Mouse (Mus musculus) right cerebral cortex, postnatal 10 days (tissue): ENCODE results near the gene Cel.

Experiments
- DNase-seq, 2 experiments: peaks; one replicate each; pipeline ENCODE4 v3.0.0; 2021; ENCODE audit warnings: low spot score in 2 of 2

Gene Cel

GRCm38 (mm10) chr2:28563303-28563702 is at the start of gene Cel:
Cel (minus strand) TSS chr2:28563403.
- no peak for DNase-seq

- no peak for DNase-seq
Observed at GRCm38 (mm10) chr2:28612436-28613063, 49.3 kb upstream of the Cel start.

- DNase-seq, result no peak
Observed at GRCm38 (mm10) chr2:28611407-28611787, 48.2 kb upstream of the Cel start.

DNA sequence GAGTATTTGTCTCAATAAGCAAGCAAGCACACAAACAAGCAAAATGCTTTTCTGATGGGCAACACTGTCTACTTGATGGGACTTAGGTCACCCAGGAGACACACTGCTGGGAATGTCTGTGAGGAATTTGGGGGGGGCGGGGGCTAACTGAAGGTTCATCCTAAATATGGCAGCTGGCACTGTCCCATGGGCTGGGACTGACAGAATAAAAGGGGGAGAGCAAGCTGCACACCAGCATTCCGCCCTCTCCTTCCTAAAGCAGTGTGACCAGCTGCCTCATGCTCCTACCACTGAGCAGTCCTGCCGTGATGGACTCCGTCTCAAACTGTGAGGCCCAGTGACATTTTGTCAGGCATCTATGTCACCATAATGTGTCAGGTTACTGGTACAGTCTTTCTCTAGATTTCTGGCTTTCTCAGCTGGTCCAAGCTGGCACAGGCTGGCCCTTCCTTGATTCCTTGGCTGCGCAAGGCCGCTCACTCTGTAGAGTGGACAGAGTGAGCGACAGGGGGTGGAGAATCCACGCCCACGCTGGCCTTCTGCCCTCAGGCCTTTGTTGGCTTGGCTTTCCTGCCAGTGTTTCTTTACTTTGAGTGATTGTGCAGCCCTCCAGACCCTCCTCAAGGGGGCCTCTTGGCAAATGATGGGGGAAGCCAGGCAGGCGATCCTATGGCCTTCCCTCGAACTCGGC is 47.7 kb upstream of the Cel start:
- DNase-seq, result no peak

- DNase-seq, result no peak
Observed at GRCm38 (mm10) chr2:28609851-28610250, 46.6 kb upstream of the Cel start.

DNA sequence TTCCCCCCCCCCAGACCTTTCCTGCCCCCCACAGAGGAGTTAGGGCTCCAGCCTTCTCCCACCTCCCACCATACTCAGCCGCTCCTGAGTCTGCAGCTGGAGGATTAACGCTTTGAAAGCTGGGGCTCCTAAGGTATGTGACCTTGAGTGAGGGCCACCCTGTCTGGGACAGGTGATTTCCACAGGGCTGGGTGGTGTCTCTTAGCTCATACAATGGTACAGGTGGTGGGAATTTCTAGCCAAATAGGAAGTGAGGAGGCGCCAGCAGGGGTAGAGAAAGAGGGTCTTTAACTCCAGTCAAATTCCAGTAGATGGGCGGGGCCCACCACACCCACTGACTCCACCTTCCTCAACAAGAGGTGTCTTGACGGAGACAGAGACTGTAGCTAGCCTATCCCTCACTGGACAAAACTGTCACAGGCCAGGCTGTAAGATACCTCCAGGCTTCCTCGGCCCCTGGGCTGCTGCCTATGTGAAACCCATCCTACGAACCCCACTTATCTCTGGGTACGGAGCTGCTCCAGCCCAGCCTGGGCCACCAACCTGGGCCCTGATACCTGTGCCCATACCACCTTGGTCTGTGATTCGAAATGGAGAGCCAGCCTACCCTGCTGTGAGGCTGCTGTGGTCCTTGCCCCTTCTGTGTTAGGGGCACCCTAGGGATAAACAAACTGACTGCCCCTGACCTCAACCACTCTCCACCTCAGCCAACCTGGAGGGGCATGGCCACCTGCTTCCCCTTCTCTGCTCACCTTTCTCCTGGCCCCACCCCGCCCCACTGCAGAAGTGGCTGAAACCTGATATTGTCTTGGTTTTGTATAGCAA is 44.4 kb upstream of the Cel start:
- no peak for DNase-seq

GRCm38 (mm10) chr2:28606601-28607340 is 43.6 kb upstream of the Cel start:
- DNase-seq, result no peak

DNA sequence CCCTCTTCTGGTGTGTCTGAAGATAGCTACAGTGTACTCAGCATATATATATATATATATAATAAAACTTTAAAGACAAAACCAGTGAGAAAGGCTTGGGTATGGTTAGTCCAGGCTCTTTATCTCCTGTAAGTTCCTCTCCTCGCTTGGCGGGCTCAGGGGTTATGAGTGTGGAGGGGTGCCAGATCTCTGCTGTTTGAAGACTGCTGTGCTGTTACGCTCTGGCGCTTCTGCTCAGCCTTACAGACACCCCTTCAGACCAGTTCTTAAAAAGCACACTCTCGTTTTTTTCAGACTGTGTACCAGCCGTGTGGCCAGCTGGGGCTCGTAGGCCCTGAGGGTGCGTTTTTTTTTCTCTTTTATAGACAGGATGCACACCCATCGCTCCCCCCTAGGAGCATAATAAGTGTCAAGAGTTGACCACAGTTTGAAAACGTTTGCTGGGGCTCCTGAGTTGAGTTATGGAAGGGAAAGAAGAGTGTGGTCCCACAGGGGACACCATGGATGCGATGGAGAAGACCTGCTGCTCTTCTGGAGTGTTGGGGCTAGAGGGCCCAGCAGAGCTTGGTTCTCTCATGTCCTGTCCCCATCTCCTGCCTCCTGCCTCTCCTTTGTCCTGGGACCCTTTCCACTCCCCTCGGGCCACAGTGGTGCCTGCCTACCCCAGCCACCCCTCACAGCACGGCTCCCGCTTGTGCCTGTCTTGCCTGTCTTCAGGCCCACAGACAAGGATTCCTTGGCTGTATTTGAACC is 42.8 kb upstream of the Cel start:
- DNase-seq, result no peak

GRCm38 (mm10) chr2:28603542-28603941 is 40.3 kb upstream of the Cel start:
- DNase-seq, result no peak

DNA sequence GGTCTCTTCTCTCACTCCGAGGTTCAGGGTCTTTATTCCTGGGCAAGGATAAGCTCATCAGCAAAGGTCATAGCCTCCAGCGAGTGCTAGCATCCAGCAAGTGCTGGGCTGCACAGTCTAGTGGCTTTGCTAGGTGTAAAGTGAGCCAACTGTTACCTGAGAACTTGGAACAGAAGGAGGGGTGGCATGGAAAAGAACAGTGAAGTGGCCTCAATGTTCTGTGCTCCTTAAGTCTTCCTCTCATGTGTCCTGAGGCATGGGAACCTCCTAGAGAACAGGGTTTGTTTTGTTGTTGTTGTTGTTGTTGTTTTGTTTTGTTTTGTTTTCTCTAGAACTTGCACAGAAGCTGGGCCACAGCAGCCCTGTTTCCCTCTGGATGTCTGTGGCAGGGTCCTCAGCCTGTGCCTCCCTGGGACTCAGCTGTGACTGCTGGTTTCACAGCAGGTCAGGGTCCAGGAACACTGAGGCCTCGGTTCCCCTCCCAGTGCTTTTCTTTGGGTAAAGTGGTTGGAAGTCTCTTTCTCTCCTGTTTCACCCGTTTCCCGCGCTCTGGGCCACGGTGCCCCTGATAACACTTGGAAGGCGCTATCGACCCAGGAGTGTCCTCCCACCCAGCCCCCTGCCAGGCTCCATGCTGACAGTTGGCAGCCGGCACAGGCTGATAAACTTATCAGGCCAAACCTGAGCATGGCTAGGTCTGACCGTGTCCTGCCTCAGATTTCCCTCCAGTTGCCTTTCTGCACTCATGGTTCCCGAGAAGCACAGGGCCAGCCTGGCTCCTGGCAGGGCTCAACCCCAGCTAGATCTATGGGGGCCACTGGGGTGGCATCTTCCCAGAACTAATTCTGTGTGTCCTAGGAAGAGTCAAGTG is 38.8 kb upstream of the Cel start:
- DNase-seq, result no peak

DNA sequence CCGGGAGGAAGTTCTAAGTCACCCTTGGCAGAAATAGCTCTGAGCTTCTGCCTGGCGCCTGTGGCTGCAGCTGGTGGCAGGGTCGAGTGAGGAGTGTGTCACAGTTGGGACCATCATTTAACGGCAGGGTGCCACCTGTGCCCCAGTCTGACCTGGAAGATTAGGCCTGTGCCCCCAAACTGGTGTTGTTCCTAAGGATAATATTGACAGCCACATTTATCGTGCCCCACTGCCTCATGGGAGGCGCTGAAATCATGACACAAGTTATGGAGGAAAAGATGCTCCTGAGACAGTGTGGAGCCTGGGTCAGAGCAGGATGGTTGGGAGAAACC is 36.3 kb upstream of the Cel start:
- DNase-seq, result no peak

DNA sequence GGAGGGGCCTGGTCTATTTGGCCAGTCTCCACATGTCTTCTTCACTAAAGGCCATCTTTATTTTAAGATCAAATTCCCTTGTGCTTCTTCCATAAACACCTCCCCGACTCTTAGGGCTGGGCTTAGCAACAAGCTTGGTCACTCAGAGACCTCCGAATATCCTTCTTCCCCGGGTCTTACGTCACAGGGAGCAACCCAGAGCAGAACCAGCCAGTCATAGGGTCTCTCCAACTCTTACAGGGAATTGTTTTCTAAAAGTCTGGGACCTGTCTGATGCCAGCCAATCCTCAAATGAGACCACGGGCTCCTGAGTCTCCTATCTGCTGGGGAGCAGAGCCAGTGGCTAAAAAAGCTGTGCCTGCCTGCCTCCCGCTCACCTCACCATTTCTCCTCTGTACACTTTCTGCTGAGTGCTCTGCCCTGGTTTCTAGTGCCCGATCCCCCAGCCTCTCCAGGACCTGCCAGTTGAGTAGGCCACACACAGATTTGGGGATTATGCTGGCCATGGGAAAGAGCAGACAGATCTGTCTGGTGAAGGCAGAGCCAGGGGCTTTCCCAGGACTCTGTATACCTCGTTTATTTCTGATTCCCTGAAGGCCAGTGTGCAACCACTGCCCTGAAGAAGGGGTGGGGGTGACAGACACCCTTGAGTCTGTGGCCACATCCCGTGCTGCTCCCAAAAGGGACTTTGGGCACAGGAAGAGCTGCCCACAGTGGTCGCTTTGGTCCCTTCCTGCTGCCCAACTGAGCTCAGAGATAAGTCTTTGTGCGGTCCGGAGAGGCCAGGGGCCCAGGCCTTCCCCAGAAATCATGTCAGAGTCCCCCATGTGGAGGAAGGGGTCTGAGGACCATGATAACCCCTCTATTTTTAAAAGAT is 35.7 kb upstream of the Cel start:
- no peak for DNase-seq

GRCm38 (mm10) chr2:28597733-28598547 is 34.7 kb upstream of the Cel start:
- DNase-seq, result no peak

GRCm38 (mm10) chr2:28596998-28597397 is 33.8 kb upstream of the Cel start:
- no peak for DNase-seq

- no peak for DNase-seq
Observed at GRCm38 (mm10) chr2:28596021-28596420, 32.8 kb upstream of the Cel start.

GRCm38 (mm10) chr2:28592809-28593208 is 29.6 kb upstream of the Cel start:
- DNase-seq, result peak in 1 of 2 experiments; percentile 56

DNA sequence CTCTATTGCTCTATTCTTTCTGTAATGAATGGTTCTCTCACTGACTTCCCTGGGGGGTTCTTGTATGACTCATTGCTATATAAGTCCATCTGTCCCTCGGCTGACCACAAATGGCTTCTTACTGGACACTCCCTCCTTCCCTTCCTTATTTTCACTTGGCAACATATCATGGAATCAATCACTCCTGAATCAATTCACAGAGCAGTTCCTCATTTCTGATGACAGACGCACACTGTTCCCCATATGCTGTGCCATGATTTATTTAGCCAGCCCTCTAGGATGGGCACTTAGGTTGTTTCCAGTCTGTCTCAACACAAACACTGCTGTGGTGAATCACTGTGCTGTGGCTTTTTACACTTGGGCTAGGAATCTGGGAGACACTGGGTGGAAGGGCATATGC is 28.3 kb upstream of the Cel start:
- DNase-seq, result no peak

GRCm38 (mm10) chr2:28588574-28588973 is 25.4 kb upstream of the Cel start:
- no peak for DNase-seq

GRCm38 (mm10) chr2:28585730-28586129 is 22.5 kb upstream of the Cel start:
- peak in 1 of 2 experiments; percentile 50 for DNase-seq
